Mouse (Mus musculus): ENCODE measurements around the gene Dock3. TPM values are rescaled to one million over a fixed set of nuclear protein-coding genes. Genes with fewer than 3 reads are reported as not detected.
A peak's percentile ranks its signal among the peaks of the same experiment; 100 is the strongest.
"Not testable (repeated sequence)": the region's sequence is repeated elsewhere in the genome, so short reads cannot be mapped to it uniquely, and the experiment has no call there.

Gene Dock3
- polyA plus RNA-seq, 1 experiment, result 0.45 TPM

DNA sequence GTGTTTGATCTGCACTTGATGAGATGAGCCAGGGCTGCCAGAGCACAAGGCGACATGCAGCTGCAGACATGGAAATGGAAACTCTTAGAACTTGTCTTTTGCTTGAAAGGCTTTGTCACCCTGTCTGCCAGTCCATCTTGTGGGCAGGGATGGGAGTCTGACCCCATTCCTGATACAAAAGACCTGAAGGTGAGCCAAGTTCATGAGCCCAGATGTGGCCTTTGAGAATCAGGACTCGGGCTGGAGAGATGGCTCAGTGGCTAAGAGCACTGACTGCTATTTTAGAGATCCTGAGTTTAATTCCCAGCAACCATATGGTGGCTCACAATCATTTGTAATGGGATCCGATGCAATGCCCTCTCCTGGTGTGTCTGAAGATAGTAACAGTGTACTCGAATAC, 13.6 kb upstream of the Dock3 start:
- whole genome bisulfite sequencing, result 82% methylated on average over 4 of the region's 4 CpGs
- no peak overlapping the region for H3K27ac ChIP-seq (ENCODE audit: insufficient read depth, low read depth, low read length)
- no peaks in the 10 kb centered on the region for H3K4me1 ChIP-seq (ENCODE audit: control insufficient read depth, insufficient read depth, low read length)
- TF ChIP-seq POLR2A (IDR thresholded peaks at IDR 0.05; ENCODE audit: low read depth, low read length), result no peak
- TF ChIP-seq CTCF (conservative IDR thresholded peaks at IDR 0.05; ENCODE audit: insufficient read depth, insufficient read length, low read depth, low read length), result no peak
- no peaks in the 10 kb centered on the region for H3K36me3 ChIP-seq (ENCODE audit: control insufficient read depth, insufficient read depth, low read length)
- no peak overlapping the region for H3K4me3 ChIP-seq (ENCODE audit: insufficient read depth, low read depth, low read length)
- DNase-seq, result no peak
- H3K27me3 ChIP-seq (replicated peaks; ENCODE audit: control insufficient read depth, insufficient read depth, low read length), result no peaks in the 10 kb centered on the region

DNA sequence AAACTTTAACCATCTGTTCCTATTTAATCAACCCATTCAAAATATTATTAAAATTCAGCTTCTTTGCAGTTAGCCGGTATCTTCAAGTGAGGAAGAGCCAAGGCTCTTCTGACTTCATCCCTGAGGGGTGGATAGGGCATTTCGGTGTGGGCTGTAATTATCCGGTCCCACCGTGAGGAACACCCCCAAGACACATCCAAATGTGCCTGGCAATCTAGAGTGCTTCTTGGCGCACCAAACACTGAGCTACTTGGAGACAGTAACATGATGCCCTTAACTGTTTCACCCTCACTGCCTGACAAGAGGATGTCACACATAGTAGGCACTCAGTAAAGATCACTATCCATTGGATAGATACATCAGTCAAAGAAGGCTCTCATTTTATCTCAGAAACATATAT, 4.4 kb upstream of the Dock3 start:
- no peak for DNase-seq
- peaks cover 5% of the 10 kb centered on the region for H3K27me3 ChIP-seq (replicated peaks; ENCODE audit: control insufficient read depth, insufficient read depth, low read length)

GRCm38 (mm10) chr9:107235261-107235660, 3.6 kb upstream of the Dock3 start:
- Histone ChIP-seq H3K4me1 (ENCODE audit: control insufficient read depth, insufficient read depth, low read length) (no peaks in the 10 kb centered on the region), H3K4me3 (ENCODE audit: insufficient read depth, low read depth, low read length) (no peak overlapping the region), H3K36me3 (ENCODE audit: control insufficient read depth, insufficient read depth, low read length) (no peaks in the 10 kb centered on the region), H3K27me3 (replicated peaks; ENCODE audit: control insufficient read depth, insufficient read depth, low read length) (peaks cover 8% of the 10 kb centered on the region), H3K27ac (ENCODE audit: insufficient read depth, low read depth, low read length) (no peak overlapping the region)
- DNase-seq, result no peak
- TF ChIP-seq POLR2A (IDR thresholded peaks at IDR 0.05; ENCODE audit: low read depth, low read length) (no peak), CTCF (conservative IDR thresholded peaks at IDR 0.05; ENCODE audit: insufficient read depth, insufficient read length, low read depth, low read length) (no peak)
- WGBS, result 31% methylated on average over 5 of the region's 5 CpGs

More for the DNA sequence above, 4.4 kb upstream of the Dock3 start:
- H3K4me1 ChIP-seq (ENCODE audit: control insufficient read depth, insufficient read depth, low read length), result no peaks in the 10 kb centered on the region
- 54% methylated on average over 5 of the region's 5 CpGs for WGBS
- no peaks in the 10 kb centered on the region for H3K36me3 ChIP-seq (ENCODE audit: control insufficient read depth, insufficient read depth, low read length)
- H3K4me3 ChIP-seq (ENCODE audit: insufficient read depth, low read depth, low read length), result no peak overlapping the region
- no peak for TF ChIP-seq CTCF (conservative IDR thresholded peaks at IDR 0.05; ENCODE audit: insufficient read depth, insufficient read length, low read depth, low read length)
- no peak for TF ChIP-seq POLR2A (IDR thresholded peaks at IDR 0.05; ENCODE audit: low read depth, low read length)
- no peak overlapping the region for H3K27ac ChIP-seq (ENCODE audit: insufficient read depth, low read depth, low read length)

DNA sequence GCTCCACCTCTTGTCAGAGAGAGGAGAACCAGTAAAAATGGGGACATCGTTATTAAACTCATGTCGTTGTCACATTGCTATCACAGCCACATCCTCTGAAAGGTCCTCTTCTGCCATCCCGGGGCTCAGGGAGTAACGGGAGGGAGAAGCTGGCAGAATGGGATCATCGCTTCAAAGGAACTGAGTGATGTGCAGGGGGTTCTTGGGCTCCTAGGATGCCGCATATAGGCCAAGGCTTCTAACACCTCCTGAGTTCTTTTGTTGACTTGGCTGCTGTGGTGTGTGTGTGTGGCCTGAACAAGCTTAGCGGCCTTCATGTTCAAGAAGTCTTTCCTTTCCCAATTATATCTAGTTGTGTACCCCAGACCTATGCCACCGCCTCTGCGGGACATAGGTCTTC, 431 bp upstream of the Dock3 start:
- TF ChIP-seq POLR2A (IDR thresholded peaks at IDR 0.05; ENCODE audit: low read depth, low read length) (no peak), CTCF (conservative IDR thresholded peaks at IDR 0.05; ENCODE audit: insufficient read depth, insufficient read length, low read depth, low read length) (no peak)
- Histone ChIP-seq H3K27ac (ENCODE audit: insufficient read depth, low read depth, low read length) (no peak overlapping the region), H3K27me3 (replicated peaks; ENCODE audit: control insufficient read depth, insufficient read depth, low read length) (peaks cover 8% of the 10 kb centered on the region), H3K36me3 (ENCODE audit: control insufficient read depth, insufficient read depth, low read length) (no peaks in the 10 kb centered on the region), H3K4me3 (ENCODE audit: insufficient read depth, low read depth, low read length) (peak overlapping the region; percentile 67; the same call in 1 of the 2 replicates), H3K4me1 (ENCODE audit: control insufficient read depth, insufficient read depth, low read length) (no peaks in the 10 kb centered on the region)
- DNase-seq, result no peak
- WGBS, result 26% methylated on average over 9 of the region's 9 CpGs

GRCm38 (mm10) chr9:107230991-107231538, 644 bp downstream of the Dock3 start:
- no peaks in the 10 kb centered on the region for H3K4me1 ChIP-seq (ENCODE audit: control insufficient read depth, insufficient read depth, low read length)
- 2% methylated on average over 48 of the region's 50 CpGs for WGBS
- peak overlapping the region; percentile 67 for H3K4me3 ChIP-seq (ENCODE audit: insufficient read depth, low read depth, low read length)
- TF ChIP-seq CTCF (conservative IDR thresholded peaks at IDR 0.05; ENCODE audit: insufficient read depth, insufficient read length, low read depth, low read length), result no peak
- no peak for TF ChIP-seq POLR2A (IDR thresholded peaks at IDR 0.05; ENCODE audit: low read depth, low read length)
- H3K27me3 ChIP-seq (replicated peaks; ENCODE audit: control insufficient read depth, insufficient read depth, low read length), result peaks cover 8% of the 10 kb centered on the region
- no peaks in the 10 kb centered on the region for H3K36me3 ChIP-seq (ENCODE audit: control insufficient read depth, insufficient read depth, low read length)
- DNase-seq, result no peak
- H3K27ac ChIP-seq (ENCODE audit: insufficient read depth, low read depth, low read length), result no peak overlapping the region

GRCm38 (mm10) chr9:107224597-107224996, 7.1 kb downstream of the Dock3 start:
- no peak overlapping the region for H3K4me3 ChIP-seq (ENCODE audit: insufficient read depth, low read depth, low read length)
- H3K27ac ChIP-seq (ENCODE audit: insufficient read depth, low read depth, low read length), result no peak overlapping the region
- H3K4me1 ChIP-seq (ENCODE audit: control insufficient read depth, insufficient read depth, low read length), result no peaks in the 10 kb centered on the region
- DNase-seq, result no peak
- WGBS, result 91% methylated on average over 1 of the region's 1 CpGs
- no peaks in the 10 kb centered on the region for H3K36me3 ChIP-seq (ENCODE audit: control insufficient read depth, insufficient read depth, low read length)
- no peak for TF ChIP-seq CTCF (conservative IDR thresholded peaks at IDR 0.05; ENCODE audit: insufficient read depth, insufficient read length, low read depth, low read length)
- no peak for TF ChIP-seq POLR2A (IDR thresholded peaks at IDR 0.05; ENCODE audit: low read depth, low read length)
- H3K27me3 ChIP-seq (replicated peaks; ENCODE audit: control insufficient read depth, insufficient read depth, low read length), result no peaks in the 10 kb centered on the region

- not testable (repeated sequence) for H3K4me3 ChIP-seq (ENCODE audit: insufficient read depth, low read depth, low read length); DNase-seq; H3K4me1 ChIP-seq (ENCODE audit: control insufficient read depth, insufficient read depth, low read length); H3K36me3 ChIP-seq (ENCODE audit: control insufficient read depth, insufficient read depth, low read length); H3K27me3 ChIP-seq (replicated peaks; ENCODE audit: control insufficient read depth, insufficient read depth, low read length); H3K27ac ChIP-seq (ENCODE audit: insufficient read depth, low read depth, low read length)
- WGBS, result 92% methylated on average over 1 of the region's 1 CpGs
Measured at GRCm38 (mm10) chr9:107174831-107175230, 56.9 kb downstream of the Dock3 start.

GRCm38 (mm10) chr9:107165792-107166191, 65.9 kb downstream of the Dock3 start:
- TF ChIP-seq POLR2A (IDR thresholded peaks at IDR 0.05; ENCODE audit: low read depth, low read length) (no peak), CTCF (conservative IDR thresholded peaks at IDR 0.05; ENCODE audit: insufficient read depth, insufficient read length, low read depth, low read length) (no peak)

More at GRCm38 (mm10) chr9:107165792-107166191, 65.9 kb downstream of the Dock3 start:
- Histone ChIP-seq H3K4me1 (ENCODE audit: control insufficient read depth, insufficient read depth, low read length) (no peaks in the 10 kb centered on the region), H3K27ac (ENCODE audit: insufficient read depth, low read depth, low read length) (no peak overlapping the region), H3K4me3 (ENCODE audit: insufficient read depth, low read depth, low read length) (no peak overlapping the region), H3K27me3 (replicated peaks; ENCODE audit: control insufficient read depth, insufficient read depth, low read length) (no peaks in the 10 kb centered on the region), H3K36me3 (ENCODE audit: control insufficient read depth, insufficient read depth, low read length) (no peaks in the 10 kb centered on the region)
- DNase-seq, result no peak
- 84% methylated on average over 4 of the region's 4 CpGs for WGBS
